Mouse (Mus musculus) forebrain, postnatal 0 days (tissue): ENCODE data around the gene Timm8b. TPM values are rescaled to one million over a fixed set of nuclear protein-coding genes. Genes with fewer than 3 reads are reported as not detected.

Experiments
- ATAC-seq: fragments of 200-750 bp; cut with Nextera tagmentation; 2 replicates; pipeline ENCODE4 v1.8.0; 2017; ENCODE audit warnings: mild to moderate bottlenecking, moderate library complexity
- DNase-seq: peaks from one replicate; pipeline ENCODE4 v3.0.0-alpha.2; 2015
- H3K27ac ChIP-seq: fragments of 300-500 bp; sonication (generic); 2 replicates; pipeline ENCODE4 v1.5.1; 2014; ENCODE audit warnings: low read depth, mild to moderate bottlenecking, antibody characterized with exemption, low read length, moderate library complexity, mixed read lengths
- H3K27me3 ChIP-seq: fragments of 300-500 bp; sonication (generic); 2 replicates; pipeline ENCODE4 v1.6.1; 2014; ENCODE audit warnings: mild to moderate bottlenecking, low read length, mixed read lengths; ENCODE audit not compliant: insufficient read depth
- H3K36me3 ChIP-seq: fragments of 300-500 bp; sonication (generic); 2 replicates; pipeline ENCODE4 v1.6.1; 2014; ENCODE audit warnings: mild to moderate bottlenecking, moderate library complexity; ENCODE audit not compliant: insufficient read depth
- H3K4me1 ChIP-seq: fragments of 300-500 bp; sonication (generic); 2 replicates; pipeline ENCODE4 v1.6.1; 2014; ENCODE audit warnings: antibody characterized with exemption; ENCODE audit not compliant: insufficient read depth
- H3K4me2 ChIP-seq: fragments of 300-500 bp; sonication (generic); 2 replicates; pipeline ENCODE4 v1.6.1; 2014; ENCODE audit warnings: low read depth, mild to moderate bottlenecking, moderate library complexity
- H3K4me3 ChIP-seq: fragments of 300-500 bp; sonication (generic); 2 replicates; pipeline ENCODE4 v1.5.1; 2014; ENCODE audit warnings: low read depth, low read length, mixed read lengths
- H3K9ac ChIP-seq: fragments of 300-500 bp; sonication (generic); 2 replicates; pipeline ENCODE4 v1.6.1; 2014; ENCODE audit warnings: mild to moderate bottlenecking
- H3K9me3 ChIP-seq: fragments of 300-500 bp; sonication (generic); 2 replicates; pipeline ENCODE4 v1.6.1; 2016; ENCODE audit warnings: low read length
- CTCF ChIP-seq: sonication (generic); IDR thresholded peaks from 2 replicates; pipeline ENCODE4 v1.5.1; 2016; ENCODE audit warnings: antibody characterized with exemption, control low read depth, low read depth
- WGBS: fragments of 180-500 bp; shearing (Covaris S2); extraction: QIAGEN DNeasy Blood & Tissue Kit; methylation state at CpG from one replicate; pipeline ENCODE4 v1.1.7; 2014; 5-methylcytosine and 5-hydroxymethylcytosine counted together
- polyA plus RNA-seq: library from polyadenylated mRNA; unstranded; fragments of >200 nt; fragmentation: Nextera tagmentation; extraction: Ambion mirVana; gene quantifications from 2 replicates; pipeline ENCODE4 v1.2.1, GENCODE M21; 2015
- total RNA-seq: library from RNA; depleted of rRNA; stranded (reverse); fragments of >200 nt; gene quantifications from 2 replicates; pipeline ENCODE4 v1.2.3, GENCODE M21; 2014; rRNA removed

Timm8b gene
- total and polyA plus RNA-seq, 2 experiments from 2014 or later, result 234 to 389 TPM

DNA sequence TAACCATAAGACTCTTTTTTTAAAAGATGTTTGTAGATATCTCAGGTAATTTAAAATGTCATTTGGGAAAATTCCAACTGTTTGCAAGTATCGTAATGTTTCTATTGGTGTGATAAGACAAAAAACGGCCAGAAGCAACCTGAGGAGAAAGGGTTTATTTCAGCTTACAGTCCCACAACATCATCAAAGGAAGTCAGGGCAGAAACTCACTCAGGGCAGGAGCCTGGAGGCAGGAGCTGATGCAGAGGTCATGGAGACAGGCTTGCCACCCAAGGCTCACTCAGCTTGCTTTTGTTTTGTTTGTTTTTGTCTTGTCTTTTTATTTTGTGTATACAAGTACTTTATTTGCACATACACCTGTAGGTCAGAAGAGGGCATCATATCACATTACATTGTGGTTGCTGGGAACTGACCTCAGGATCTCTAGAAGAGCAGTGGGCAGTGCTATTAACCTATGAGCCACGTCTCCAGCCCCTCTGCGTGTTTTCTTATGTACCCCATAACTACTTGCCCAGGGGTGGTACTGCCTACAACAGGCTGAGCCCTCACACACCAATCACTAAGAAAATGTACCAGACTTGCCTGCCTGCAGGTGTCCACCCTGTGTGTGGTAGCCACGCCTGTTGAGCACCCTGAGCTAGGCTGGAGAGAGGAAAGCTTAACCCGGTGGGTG, 28.4 kb downstream of the Timm8b start:
- Histone ChIP-seq H3K9ac (no peak overlapping the region), H3K4me1 (no peaks in the 10 kb centered on the region), H3K4me3 (no peak overlapping the region), H3K9me3 (no peaks in the 10 kb centered on the region), H3K4me2 (no peak overlapping the region), H3K27ac (no peak overlapping the region), H3K36me3 (peaks cover 25% of the 10 kb centered on the region), H3K27me3 (no peaks in the 10 kb centered on the region)
- TF ChIP-seq CTCF, result no peak
- DNase-seq (no peak), ATAC-seq (no peak)
- WGBS, result 88% methylated on average over 6 of the region's 6 CpGs

DNA sequence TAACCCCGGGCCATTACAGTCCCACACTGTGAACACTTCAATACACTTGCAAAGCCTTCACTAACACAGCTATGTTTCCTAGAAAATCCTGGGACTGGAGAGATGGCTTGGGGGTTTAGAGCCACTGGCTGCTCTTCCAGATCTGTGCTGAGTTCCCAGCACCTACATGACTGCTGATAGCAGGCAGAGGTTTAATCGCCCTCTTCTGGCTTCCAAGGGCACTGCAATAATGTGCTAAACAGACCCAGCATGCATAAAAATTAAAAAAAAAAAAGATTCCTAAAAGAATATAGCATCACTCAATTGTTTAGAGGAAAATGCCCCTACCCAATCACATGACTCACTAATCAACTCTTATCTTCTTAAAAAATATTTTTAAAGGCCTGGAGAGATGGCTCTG, 29.3 kb downstream of the Timm8b start:
- H3K4me1 ChIP-seq, result no peaks in the 10 kb centered on the region
- 70% methylated on average over 2 of the region's 2 CpGs for WGBS
- peak; percentile 3 for DNase-seq

GRCm38 (mm10) chr9:50634270-50634669, 30.6 kb downstream of the Timm8b start:
- H3K9ac ChIP-seq, result no peak overlapping the region
- 93% methylated on average over 11 of the region's 11 CpGs for WGBS
- no peak overlapping the region for H3K4me3 ChIP-seq
- no peak for ATAC-seq
- peaks cover 37% of the 10 kb centered on the region for H3K36me3 ChIP-seq
- no peak for TF ChIP-seq CTCF
- no peak overlapping the region for H3K4me2 ChIP-seq
- no peak for DNase-seq
- H3K4me1 ChIP-seq, result no peaks in the 10 kb centered on the region
- no peak overlapping the region for H3K27ac ChIP-seq
- H3K9me3 ChIP-seq, result no peaks in the 10 kb centered on the region
- no peaks in the 10 kb centered on the region for H3K27me3 ChIP-seq

More for the DNA sequence above, 29.3 kb downstream of the Timm8b start:
- Histone ChIP-seq H3K4me2 (no peak overlapping the region), H3K27me3 (no peaks in the 10 kb centered on the region), H3K9ac (no peak overlapping the region), H3K27ac (no peak overlapping the region), H3K36me3 (peaks cover 27% of the 10 kb centered on the region), H3K4me3 (no peak overlapping the region), H3K9me3 (no peaks in the 10 kb centered on the region)
- 0 out of 2 replicates have a peak, but pooled peaks have one; percentile 8 for TF ChIP-seq CTCF
- no peak for ATAC-seq

GRCm38 (mm10) chr9:50646826-50647370, 43.2 kb downstream of the Timm8b start:
- no peak for DNase-seq

DNA sequence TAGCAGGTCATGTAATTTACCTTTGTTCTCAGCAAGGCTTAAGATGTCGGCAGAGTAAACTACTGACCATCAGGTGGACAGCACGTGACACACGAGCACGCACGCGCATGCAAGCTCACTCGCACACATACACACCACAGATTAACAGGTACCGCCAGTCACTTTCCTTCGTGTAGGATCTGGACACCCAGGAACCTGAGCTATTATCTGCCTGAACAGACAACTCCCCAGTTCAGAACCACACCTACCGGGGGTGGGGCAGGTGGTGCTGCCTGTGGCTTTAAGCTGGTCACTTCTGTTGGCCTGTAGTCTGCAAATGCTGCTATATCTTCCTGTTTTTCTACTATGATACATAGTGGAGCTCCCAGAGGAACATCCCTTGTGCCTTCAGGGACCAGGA, 46.8 kb downstream of the Timm8b start:
- H3K4me1 ChIP-seq, result no peaks in the 10 kb centered on the region
- H3K9ac ChIP-seq, result no peak overlapping the region
- DNase-seq (no peak), ATAC-seq (no peak)
- H3K27me3 ChIP-seq, result no peaks in the 10 kb centered on the region
- peaks cover 70% of the 10 kb centered on the region for H3K36me3 ChIP-seq
- no peak overlapping the region for H3K27ac ChIP-seq
- no peak overlapping the region for H3K4me3 ChIP-seq
- 97% methylated on average over 10 of the region's 10 CpGs for WGBS
- no peak overlapping the region for H3K4me2 ChIP-seq
- TF ChIP-seq CTCF, result no peak
- no peaks in the 10 kb centered on the region for H3K9me3 ChIP-seq

More at GRCm38 (mm10) chr9:50646826-50647370, 43.2 kb downstream of the Timm8b start:
- no peaks in the 10 kb centered on the region for H3K27me3 ChIP-seq
- H3K4me2 ChIP-seq, result no peak overlapping the region
- 77% methylated on average over 10 of the region's 10 CpGs for WGBS
- H3K9me3 ChIP-seq, result no peaks in the 10 kb centered on the region
- no peak overlapping the region for H3K4me3 ChIP-seq
- no peaks in the 10 kb centered on the region for H3K4me1 ChIP-seq
- no peak for TF ChIP-seq CTCF
- no peak overlapping the region for H3K27ac ChIP-seq
- H3K9ac ChIP-seq, result no peak overlapping the region
- no peak for ATAC-seq
- peaks cover 82% of the 10 kb centered on the region for H3K36me3 ChIP-seq

Other genes starting within 250 kb of the Timm8b start
- not detected in 2 replicates for gene Plet1, start 109.4 kb upstream of the Timm8b start, total RNA-seq
- 0.11 and 0.34 TPM in 2 replicates for gene Plet1, start 109.4 kb upstream of the Timm8b start, polyA plus RNA-seq
- 83.7 and 102 TPM in 2 replicates for gene Pts, start 75.2 kb upstream of the Timm8b start, total RNA-seq
- gene Pts, start 75.2 kb upstream of the Timm8b start, polyA plus RNA-seq, result 101 and 112 TPM in 2 replicates
- 17.4 and 22.9 TPM in 2 replicates for gene Il18, start 49.1 kb upstream of the Timm8b start, total RNA-seq
- gene Il18, start 49.1 kb upstream of the Timm8b start, polyA plus RNA-seq, result 28.3 and 34.3 TPM in 2 replicates
- gene Bco2, start 48.7 kb upstream of the Timm8b start, total RNA-seq, result 0.76 and 0.92 TPM in 2 replicates
- gene Bco2, start 48.7 kb upstream of the Timm8b start, polyA plus RNA-seq, result 0.65 and 0.80 TPM in 2 replicates
- not detected in 2 replicates for gene Tex12, start 42.6 kb upstream of the Timm8b start, total RNA-seq
- gene Tex12, start 42.6 kb upstream of the Timm8b start, polyA plus RNA-seq, result 0.17 TPM in 1 of 2 replicates, not detected in the other
- 151 and 168 TPM in 2 replicates for gene Sdhd, start 98 bp upstream of the Timm8b start, total RNA-seq
- gene Sdhd, start 98 bp upstream of the Timm8b start, polyA plus RNA-seq, result 279 and 305 TPM in 2 replicates
- gene Pih1d2, start 13.4 kb downstream of the Timm8b start, total RNA-seq, result 4.0 and 5.2 TPM in 2 replicates
- 4.6 and 6.6 TPM in 2 replicates for gene Pih1d2, start 13.4 kb downstream of the Timm8b start, polyA plus RNA-seq
- gene Nkapd1, start 13.6 kb downstream of the Timm8b start, total RNA-seq, result 19.0 and 20.5 TPM in 2 replicates
- 24.3 TPM in 2 replicates for gene Nkapd1, start 13.6 kb downstream of the Timm8b start, polyA plus RNA-seq
- 60.7 and 67.1 TPM in 2 replicates for gene Dlat, start 55.9 kb downstream of the Timm8b start, total RNA-seq
- 46.0 and 52.7 TPM in 2 replicates for gene Dlat, start 55.9 kb downstream of the Timm8b start, polyA plus RNA-seq
- 54.3 and 59.9 TPM in 2 replicates for gene Dixdc1, start 135.6 kb downstream of the Timm8b start, total RNA-seq
- gene Dixdc1, start 135.6 kb downstream of the Timm8b start, polyA plus RNA-seq, result 17.1 and 26.8 TPM in 2 replicates
- gene 2310030G06Rik, start 142.6 kb downstream of the Timm8b start, total RNA-seq, result 1.7 and 2.0 TPM in 2 replicates
- 3.2 and 3.8 TPM in 2 replicates for gene 2310030G06Rik, start 142.6 kb downstream of the Timm8b start, polyA plus RNA-seq
- 8.8 and 11.5 TPM in 2 replicates for gene Cryab, start 147.4 kb downstream of the Timm8b start, total RNA-seq
- 29.9 and 31.2 TPM in 2 replicates for gene Cryab, start 147.4 kb downstream of the Timm8b start, polyA plus RNA-seq
- 0.23 and 0.52 TPM in 2 replicates for gene Hspb2, start 148.4 kb downstream of the Timm8b start, total RNA-seq
- gene Hspb2, start 148.4 kb downstream of the Timm8b start, polyA plus RNA-seq, result 0.98 and 2.2 TPM in 2 replicates
- 9.6 and 19.1 TPM in 2 replicates for gene Fdxacb1, start 164.3 kb downstream of the Timm8b start, total RNA-seq
- gene Fdxacb1, start 164.3 kb downstream of the Timm8b start, polyA plus RNA-seq, result 9.3 and 10.4 TPM in 2 replicates
- 71.1 and 74.2 TPM in 2 replicates for gene Alg9, start 171.1 kb downstream of the Timm8b start, total RNA-seq
- 41.4 and 53.7 TPM in 2 replicates for gene Alg9, start 171.1 kb downstream of the Timm8b start, polyA plus RNA-seq
- 45.9 and 48.3 TPM in 2 replicates for gene 1110032A03Rik, start 171.6 kb downstream of the Timm8b start, total RNA-seq
- 65.0 and 69.3 TPM in 2 replicates for gene 1110032A03Rik, start 171.6 kb downstream of the Timm8b start, polyA plus RNA-seq
- gene Ppp2r1b, start 241.4 kb downstream of the Timm8b start, total RNA-seq, result 15.2 and 26.0 TPM in 2 replicates
- gene Ppp2r1b, start 241.4 kb downstream of the Timm8b start, polyA plus RNA-seq, result 26.1 and 29.8 TPM in 2 replicates